Mouse (Mus musculus): ENCODE results near the gene Fcho2.

- no peak for TF ChIP-seq UBTF (IDR thresholded peaks at IDR 0.05; ENCODE audit: borderline replicate concordance, insufficient read depth, low read depth, low read length)
- TF ChIP-seq KAT2A (conservative IDR thresholded peaks at IDR 0.05; ENCODE audit: low read depth, low read length), result no peak
- no peak for TF ChIP-seq GATA1 (IDR thresholded peaks at IDR 0.05; ENCODE audit: low read depth, low read length)
- TF ChIP-seq CTCF (IDR thresholded peaks at IDR 0.05 in 2 of 3, conservative IDR thresholded peaks at IDR 0.05 in 1 of 3; ENCODE audit: control insufficient read depth in 1 of 3, insufficient read depth in 1 of 3, low read depth in 2 of 3, low read length in 3 of 3, poor library complexity in 1 of 3, severe bottlenecking in 1 of 3), result no peak; a peak in 1 of 6 replicates
Observed at GRCm38 (mm10) chr13:98786970-98787685, 28.1 kb downstream of the Fcho2 start.
